Mouse (Mus musculus) bone marrow macrophage, adult 2 months (primary cell): Measurements from ENCODE around the gene Idnk.

Experiments
- CTCF ChIP-seq: IDR thresholded peaks from 2 replicates; pipeline ENCODE4 v1.5.1; 2012; ENCODE audit warnings: low read depth, mild to moderate bottlenecking, low read length, moderate library complexity
- POLR2A ChIP-seq: IDR thresholded peaks from 2 replicates; pipeline ENCODE4 v1.6.1; 2012; ENCODE audit warnings: mild to moderate bottlenecking, low read depth, low read length, borderline replicate concordance

GRCm38 (mm10) chr13:58116801-58117200 lies 40.6 kb upstream of the Idnk start:
- TF ChIP-seq CTCF (no peak), POLR2A (no peak)
